Mouse (Mus musculus) inflammation-experienced regulatory T-cells, adult 6 months (primary cell): ENCODE data around the gene Ghsr. TPM values are rescaled to one million over a fixed set of nuclear protein-coding genes. Genes with fewer than 3 reads are reported as not detected.

Experiments
- ATAC-seq: one replicate; pipeline ENCODE4 v1.8.0; 2017
- polyA plus RNA-seq, 3 experiments: library from polyadenylated mRNA; unstranded; fragments of 100-300 nt; shearing (Covaris generic); gene quantifications; one replicate each; pipeline ENCODE4 v1.2.1; 2017

The Ghsr gene
- polyA plus RNA-seq, 3 experiments from 2014 or later, result not detected

DNA sequence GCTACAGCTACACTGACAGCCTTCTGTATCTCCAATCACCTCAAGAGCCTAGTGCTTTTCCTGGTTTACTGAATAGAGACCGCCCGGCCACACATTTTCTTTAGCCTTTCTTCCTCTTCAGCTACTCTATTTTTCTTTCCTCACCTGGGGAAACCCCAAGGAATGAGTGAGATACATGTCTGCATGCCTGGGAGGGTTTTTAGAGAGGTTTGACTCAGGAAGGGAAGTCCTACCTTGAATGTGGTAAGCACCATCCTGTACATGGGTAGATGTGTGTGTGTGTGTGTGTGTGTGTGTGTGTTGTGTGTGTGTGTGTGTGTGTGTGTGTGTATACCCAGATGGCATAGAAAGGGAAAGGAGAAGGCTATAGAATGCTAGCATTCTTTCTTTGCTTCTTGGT, 40.1 kb downstream of the Ghsr start:
- no peak for ATAC-seq

GRCm38 (mm10) chr3:27413566-27413965, 42.4 kb downstream of the Ghsr start:
- no peak for ATAC-seq

DNA sequence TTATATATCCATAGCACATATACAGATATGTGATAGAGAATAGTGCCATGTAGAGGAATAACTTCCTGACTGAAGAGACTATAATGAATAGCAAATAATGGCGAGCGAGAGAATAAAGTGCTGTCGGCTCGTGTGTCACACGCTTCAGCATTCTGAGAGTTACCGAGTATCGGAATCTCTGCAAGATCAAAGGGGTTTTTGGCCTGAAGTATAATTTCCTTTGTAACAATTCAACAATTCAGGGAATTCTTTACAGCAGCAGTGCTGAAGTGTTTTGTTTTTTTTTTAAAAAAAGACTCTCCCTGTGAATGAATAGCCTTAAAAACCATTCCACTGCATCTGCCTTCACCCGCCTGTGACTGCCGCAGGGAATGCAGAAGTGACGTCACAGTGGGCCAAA, 45.6 kb downstream of the Ghsr start:
- ATAC-seq, result no peak

DNA sequence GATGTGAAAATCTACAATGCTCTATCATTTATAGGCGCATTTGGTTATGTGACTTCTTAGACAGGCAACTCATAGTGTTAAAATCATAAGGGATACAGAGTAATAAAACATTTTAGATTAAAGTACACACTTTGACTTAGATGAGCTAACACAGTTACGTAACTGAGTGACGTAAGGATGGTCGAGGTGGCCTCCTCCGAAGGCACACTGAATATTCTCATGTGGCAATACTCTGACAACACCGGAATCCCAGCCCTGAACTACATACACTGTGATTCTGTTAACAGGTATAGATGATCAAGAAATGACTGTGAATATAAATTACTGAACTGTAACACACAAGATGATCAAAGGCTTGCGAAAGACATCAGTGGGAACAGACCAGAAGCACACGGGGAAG, 47.5 kb downstream of the Ghsr start:
- no peak for ATAC-seq

GRCm38 (mm10) chr3:27421980-27422379, 50.8 kb downstream of the Ghsr start:
- ATAC-seq, result no peak

DNA sequence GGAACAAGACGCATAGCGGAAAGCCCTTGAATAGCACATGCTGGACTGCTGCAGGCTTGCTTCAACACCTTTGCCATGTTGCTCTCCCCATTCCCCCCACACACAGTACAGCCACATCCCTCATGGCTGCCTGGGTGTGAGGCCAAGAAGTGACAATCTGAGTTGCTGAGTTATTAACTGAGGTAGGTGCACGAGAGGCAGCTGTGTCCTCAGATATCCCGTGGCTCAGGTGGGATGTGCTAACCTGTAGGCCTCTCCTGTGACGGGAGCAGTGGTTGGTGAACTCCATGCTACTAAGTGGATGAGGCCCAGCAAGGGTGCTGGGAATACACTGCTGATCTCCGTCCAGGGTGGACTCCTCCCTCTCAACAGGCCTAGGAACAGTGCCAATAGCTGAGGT, 51.4 kb downstream of the Ghsr start:
- ATAC-seq, result no peak

DNA sequence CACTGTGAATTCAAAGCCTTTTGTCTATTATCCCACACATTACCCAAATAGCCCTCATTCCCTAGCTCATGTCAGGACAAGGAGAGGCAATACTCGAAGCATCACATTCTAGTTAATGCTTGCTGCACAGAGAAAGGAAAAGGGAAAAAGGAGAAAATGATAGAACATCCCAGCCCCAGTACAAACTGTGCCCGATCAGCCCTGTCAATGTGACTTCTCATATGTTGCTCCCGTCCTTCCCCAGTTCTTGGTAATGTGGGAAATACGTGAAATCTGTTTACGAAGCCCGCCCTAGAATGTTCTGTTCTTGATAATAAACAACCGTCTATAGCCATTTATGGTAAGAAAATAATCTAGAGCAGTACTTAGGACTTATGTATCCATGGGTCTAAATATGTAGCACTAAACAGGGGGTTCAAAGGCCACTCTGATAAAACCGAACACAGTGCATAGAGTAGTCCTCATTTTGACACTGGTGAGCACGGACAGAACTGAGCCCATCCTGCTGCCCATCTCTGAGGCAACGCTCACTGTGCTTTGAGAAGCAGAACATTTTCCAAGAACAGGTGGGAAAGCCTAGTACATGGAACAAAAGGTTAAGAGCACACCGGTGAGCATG, 53.0 kb downstream of the Ghsr start:
- ATAC-seq, result no peak

DNA sequence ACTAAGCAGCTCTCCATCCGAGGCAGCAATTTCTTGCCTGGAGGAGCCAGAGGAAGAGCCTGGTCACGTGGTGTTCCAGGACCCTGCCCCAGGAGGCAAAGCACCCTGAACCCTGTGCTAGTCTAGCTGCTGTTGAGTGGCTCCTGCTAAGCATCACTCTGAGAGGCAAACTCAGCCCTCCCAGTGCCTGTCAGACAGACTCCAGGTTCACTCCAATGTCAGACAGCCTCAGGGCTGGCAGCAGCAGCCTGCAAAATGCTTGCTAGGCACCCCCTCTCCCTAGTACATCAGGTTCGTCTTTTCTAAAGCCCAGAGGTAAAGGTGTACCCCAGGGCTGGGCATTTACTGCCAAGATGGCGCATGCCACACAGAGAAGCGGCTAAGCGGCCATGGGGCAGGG, 56.3 kb downstream of the Ghsr start:
- ATAC-seq, result no peak

Other genes with a start within 250 kb of the Ghsr start
- 10 to 100 TPM in 1 of 3 experiments, 1 to 10 TPM in 2; 4.0 to 37.2 (median 6.3) TPM for gene Ect2, start 217.5 kb upstream of the Ghsr start, polyA plus RNA-seq
- gene Nceh1, start 188.4 kb upstream of the Ghsr start, polyA plus RNA-seq, result 10 to 100 TPM; 21.0 to 33.3 (median 22.7) TPM
- 10 to 100 TPM; 17.7 to 30.1 (median 22.4) TPM for gene Tnfsf10, start 54.3 kb upstream of the Ghsr start, polyA plus RNA-seq